Mouse (Mus musculus) limb, embryonic 11.5 days (tissue): Measurements from ENCODE around the gene Gadd45gip1. TPM values are rescaled to one million over a fixed set of nuclear protein-coding genes. Genes with fewer than 3 reads are reported as not detected.

Experiments used
- ATAC-seq: fragments of 200-750 bp; cut with Nextera tagmentation; 2 replicates; pipeline ENCODE4 v1.8.0; 2017; ENCODE audit warnings: low read depth; ENCODE audit not compliant: insufficient number of reproducible peaks, low FRiP score, low TSS enrichment
- DNase-seq: peaks from one replicate; pipeline ENCODE4 v3.0.0-alpha.2; 2015; ENCODE audit warnings: low spot score
- H3K27ac ChIP-seq: fragments of 300-500 bp; sonication (generic); replicated peaks from 2 replicates; pipeline ENCODE4 v1.5.1; 2014; ENCODE audit warnings: low read depth, mild to moderate bottlenecking, low read length
- H3K27me3 ChIP-seq: fragments of 300-500 bp; sonication (generic); 2 replicates; pipeline ENCODE4 v1.6.1; 2014; ENCODE audit warnings: mild to moderate bottlenecking, low read length, mixed read lengths; ENCODE audit not compliant: control insufficient read depth, insufficient read depth
- H3K36me3 ChIP-seq: fragments of 300-500 bp; sonication (generic); 2 replicates; pipeline ENCODE4 v1.6.1; 2014; ENCODE audit warnings: mild to moderate bottlenecking, low read length, moderate library complexity, mixed read lengths; ENCODE audit not compliant: control insufficient read depth, insufficient read depth
- H3K4me1 ChIP-seq: fragments of 300-500 bp; sonication (generic); 2 replicates; pipeline ENCODE4 v1.6.1; 2014; ENCODE audit warnings: low read length, mixed read lengths; ENCODE audit not compliant: control insufficient read depth, insufficient read depth
- H3K4me2 ChIP-seq: fragments of 300-500 bp; sonication (generic); 2 replicates; pipeline ENCODE4 v1.6.1; 2014; ENCODE audit warnings: low read depth, mild to moderate bottlenecking, moderate library complexity; ENCODE audit not compliant: severe bottlenecking
- H3K4me3 ChIP-seq: fragments of 300-500 bp; sonication (generic); 2 replicates; pipeline ENCODE4 v1.5.1; 2014; ENCODE audit warnings: low read depth, low read length
- H3K9ac ChIP-seq: fragments of 300-500 bp; sonication (generic); 2 replicates; pipeline ENCODE4 v1.6.1; 2014; ENCODE audit warnings: mild to moderate bottlenecking, low read length
- H3K9me3 ChIP-seq: fragments of 300-500 bp; sonication (generic); 2 replicates; pipeline ENCODE4 v1.6.1; 2016; ENCODE audit warnings: low read length; ENCODE audit not compliant: control insufficient read depth
- WGBS: fragments of 180-500 bp; shearing (Covaris S2); extraction: QIAGEN DNeasy Blood & Tissue Kit; methylation state at CpG from one replicate; pipeline ENCODE4 v1.1.7; 2014; 5-methylcytosine and 5-hydroxymethylcytosine counted together
- microRNA-seq: library from miRNA; unstranded; fragments of <30 nt; microRNA quantifications from one replicate; pipeline ENCODE4, GENCODE M21; 2016
- polyA plus RNA-seq: library from polyadenylated mRNA; unstranded; fragments of >200 nt; fragmentation: Nextera tagmentation; extraction: Ambion mirVana; gene quantifications from 2 replicates; pipeline ENCODE4 v1.2.1, GENCODE M21; 2014

Gadd45gip1 gene
- polyA plus RNA-seq, 1 experiment from 2014 or later: 45.0 TPM

DNA sequence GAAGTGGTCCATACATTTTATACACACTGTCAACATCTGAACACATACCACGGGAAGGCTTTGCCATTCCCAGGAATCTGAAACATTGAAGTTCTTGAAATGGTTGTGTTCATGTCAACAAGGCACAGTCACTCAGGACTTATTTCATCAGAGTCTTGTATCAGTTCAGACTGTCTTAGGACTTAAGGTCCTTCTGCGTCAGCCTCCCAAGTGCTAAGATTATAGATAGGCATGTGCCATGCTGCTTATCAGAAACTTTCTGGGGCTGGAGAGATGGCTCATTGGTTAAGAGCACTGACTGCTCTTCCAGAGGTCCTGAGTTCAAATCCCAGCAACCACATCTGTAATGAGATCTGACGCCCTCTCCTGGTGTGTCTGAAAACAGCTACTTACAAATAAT is 43.0 kb downstream of the Gadd45gip1 start:
- no peak overlapping the region for H3K9ac ChIP-seq
- WGBS: 89% methylated on average over 3 of the region's 3 CpGs
- DNase-seq (no peak), ATAC-seq (no peak)
- H3K27me3 ChIP-seq: no peaks in the 10 kb centered on the region
- H3K27ac ChIP-seq: no peak overlapping the region
- no peak overlapping the region for H3K4me2 ChIP-seq
- H3K4me3 ChIP-seq: no peak overlapping the region
- H3K36me3 ChIP-seq: 0 out of 2 replicates have a peak, but pooled peaks cover 2% of the 10 kb centered on the region
- no peaks in the 10 kb centered on the region for H3K9me3 ChIP-seq
- H3K4me1 ChIP-seq: peaks cover 15% of the 10 kb centered on the region; the same call in 1 of the 2 replicates

DNA sequence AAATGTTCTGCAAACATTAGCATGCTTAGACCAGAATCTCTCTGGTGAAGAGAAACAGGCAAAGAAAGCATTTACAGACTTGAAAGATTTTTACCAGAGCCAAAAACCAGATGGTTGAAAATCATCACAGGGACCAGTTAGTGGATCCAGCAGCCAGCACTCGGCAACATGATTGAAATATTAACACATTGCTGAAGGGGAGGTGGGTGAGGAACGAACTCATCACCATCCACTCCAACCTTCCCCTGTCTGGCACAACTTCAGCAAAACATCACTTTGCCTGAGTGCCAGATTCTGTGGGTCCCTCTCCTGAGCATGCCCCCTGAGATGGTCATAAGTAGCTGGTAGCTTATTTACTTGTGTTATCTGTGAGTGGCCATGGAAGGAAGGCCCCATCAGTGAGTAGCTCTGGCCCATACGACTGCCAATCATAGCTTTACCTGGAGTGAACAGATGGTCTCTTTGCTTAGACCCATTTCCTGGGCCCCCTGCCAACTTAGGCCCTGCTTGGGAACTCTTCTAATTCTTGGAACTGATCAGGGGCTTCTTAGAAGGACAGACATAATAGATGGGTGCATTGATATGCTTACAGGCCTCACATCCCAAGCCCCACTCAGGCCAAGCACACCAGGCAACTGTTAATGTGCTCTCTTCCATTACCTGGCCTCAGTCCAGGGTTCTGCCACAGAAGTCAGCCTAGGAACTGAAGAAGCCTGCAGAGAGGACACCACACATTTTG is 46.1 kb downstream of the Gadd45gip1 start:
- H3K4me2 ChIP-seq: no peak overlapping the region
- no peak for DNase-seq
- WGBS: 77% methylated on average over 3 of the region's 3 CpGs
- no peak for ATAC-seq
- no peaks in the 10 kb centered on the region for H3K9me3 ChIP-seq
- H3K36me3 ChIP-seq: no peaks in the 10 kb centered on the region
- no peak overlapping the region for H3K4me3 ChIP-seq
- H3K27me3 ChIP-seq: no peaks in the 10 kb centered on the region
- H3K4me1 ChIP-seq: peaks cover 6% of the 10 kb centered on the region; the same call in 1 of the 2 replicates
- no peak overlapping the region for H3K9ac ChIP-seq
- H3K27ac ChIP-seq: no peak overlapping the region

DNA sequence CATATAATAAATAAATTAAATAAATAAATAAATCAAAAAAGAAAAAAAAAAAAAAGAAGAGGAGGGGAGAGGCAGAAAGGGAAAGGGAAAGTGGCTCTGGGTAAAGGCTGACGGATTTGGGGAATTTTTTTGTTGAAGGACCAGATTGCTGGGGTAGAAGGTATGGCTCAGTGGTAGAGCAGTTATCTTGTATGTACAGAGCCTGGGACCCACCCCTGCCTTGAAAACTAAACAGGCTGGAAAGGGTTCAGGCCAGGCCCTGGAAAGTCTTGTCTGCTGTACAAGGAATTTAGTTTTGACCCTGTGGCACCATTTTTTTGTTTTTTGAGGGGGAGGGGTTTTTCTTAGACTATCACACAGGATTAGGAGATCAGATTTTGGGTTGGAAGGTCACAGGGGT is 47.6 kb downstream of the Gadd45gip1 start:
- H3K4me2 ChIP-seq: no peak overlapping the region
- DNase-seq: no peak
- 81% methylated on average over 1 of the region's 1 CpGs for WGBS

GRCm38 (mm10) chr8:84884728-84885127 is 53.4 kb downstream of the Gadd45gip1 start:
- H3K9ac ChIP-seq: no peak overlapping the region
- no peaks in the 10 kb centered on the region for H3K4me1 ChIP-seq
- no peaks in the 10 kb centered on the region for H3K9me3 ChIP-seq
- no peak for DNase-seq
- no peak overlapping the region for H3K4me3 ChIP-seq
- peaks cover 11% of the 10 kb centered on the region for H3K36me3 ChIP-seq
- no peak overlapping the region for H3K27ac ChIP-seq
- 90% methylated on average over 4 of the region's 4 CpGs for WGBS
- no peak overlapping the region for H3K4me2 ChIP-seq
- H3K27me3 ChIP-seq: no peaks in the 10 kb centered on the region
- no peak for ATAC-seq

More for the DNA sequence above, 47.6 kb downstream of the Gadd45gip1 start:
- H3K9me3 ChIP-seq: no peaks in the 10 kb centered on the region
- no peak for ATAC-seq
- no peaks in the 10 kb centered on the region for H3K4me1 ChIP-seq
- no peak overlapping the region for H3K4me3 ChIP-seq
- H3K9ac ChIP-seq: no peak overlapping the region
- no peaks in the 10 kb centered on the region for H3K36me3 ChIP-seq
- H3K27me3 ChIP-seq: no peaks in the 10 kb centered on the region
- no peak overlapping the region for H3K27ac ChIP-seq

Small RNA genes within 50 kb of the gene (microRNA-seq; reads per million reads assigned to microRNA genes)
- gene Mir7069: 7.3 reads per million, percentile 17 among the genes with 10 or more reads in this experiment

Other genes with a start within 250 kb of the Gadd45gip1 start
- gene Ier2, start 168.7 kb upstream of the Gadd45gip1 start, polyA plus RNA-seq: 149 and 156 TPM in 2 replicates
- gene Trmt1, start 145.2 kb upstream of the Gadd45gip1 start, polyA plus RNA-seq: 65.7 and 65.9 TPM in 2 replicates
- 26.4 and 26.7 TPM in 2 replicates for gene Nacc1, start 143.7 kb upstream of the Gadd45gip1 start, polyA plus RNA-seq
- 3.9 and 4.8 TPM in 2 replicates for gene Lyl1, start 130.1 kb upstream of the Gadd45gip1 start, polyA plus RNA-seq
- 7.7 and 8.6 TPM in 2 replicates for gene G430095P16Rik, start 108.5 kb upstream of the Gadd45gip1 start, polyA plus RNA-seq
- gene Nfix, start 31.2 kb upstream of the Gadd45gip1 start, polyA plus RNA-seq: 4.6 TPM in 2 replicates
- gene Dand5, start 8.7 kb upstream of the Gadd45gip1 start, polyA plus RNA-seq: 3.6 and 3.9 TPM in 2 replicates
- 93.1 and 93.4 TPM in 2 replicates for gene Rad23a, start 9.1 kb downstream of the Gadd45gip1 start, polyA plus RNA-seq
- 854 and 918 TPM in 2 replicates for gene Calr, start 15.4 kb downstream of the Gadd45gip1 start, polyA plus RNA-seq
- gene Farsa, start 25.5 kb downstream of the Gadd45gip1 start, polyA plus RNA-seq: 99.9 and 105 TPM in 2 replicates
- 86.5 and 89.0 TPM in 2 replicates for gene Syce2, start 40.6 kb downstream of the Gadd45gip1 start, polyA plus RNA-seq
- gene Gcdh, start 62.4 kb downstream of the Gadd45gip1 start, polyA plus RNA-seq: 42.1 and 43.3 TPM in 2 replicates
- 9.1 and 11.0 TPM in 2 replicates for gene Klf1, start 70.4 kb downstream of the Gadd45gip1 start, polyA plus RNA-seq
- 8.2 and 8.6 TPM in 2 replicates for gene Dnase2a, start 77.0 kb downstream of the Gadd45gip1 start, polyA plus RNA-seq
- gene Mast1, start 105.8 kb downstream of the Gadd45gip1 start, polyA plus RNA-seq: 0.17 and 0.71 TPM in 2 replicates
- 0.16 TPM in 1 of 2 replicates, not detected in the other for gene Rtbdn, start 115.5 kb downstream of the Gadd45gip1 start, polyA plus RNA-seq
- not detected in 2 replicates for gene Gm49661, start 137.9 kb downstream of the Gadd45gip1 start, polyA plus RNA-seq
- 1,235 and 1,326 TPM in 2 replicates for gene Prdx2, start 138.1 kb downstream of the Gadd45gip1 start, polyA plus RNA-seq
- 127 and 133 TPM in 2 replicates for gene Rnaseh2a, start 138.2 kb downstream of the Gadd45gip1 start, polyA plus RNA-seq
- 7.2 and 7.7 TPM in 2 replicates for gene Junb, start 147.2 kb downstream of the Gadd45gip1 start, polyA plus RNA-seq
- gene Hook2, start 159.1 kb downstream of the Gadd45gip1 start, polyA plus RNA-seq: 14.5 and 15.2 TPM in 2 replicates
- gene Best2, start 183.0 kb downstream of the Gadd45gip1 start, polyA plus RNA-seq: not detected in 2 replicates
- gene Asna1, start 193.8 kb downstream of the Gadd45gip1 start, polyA plus RNA-seq: 119 and 131 TPM in 2 replicates
- gene Trir, start 195.3 kb downstream of the Gadd45gip1 start, polyA plus RNA-seq: 194 and 197 TPM in 2 replicates
- gene Tnpo2, start 205.4 kb downstream of the Gadd45gip1 start, polyA plus RNA-seq: 12.7 and 16.3 TPM in 2 replicates
- 21.0 and 21.2 TPM in 2 replicates for gene Fbxw9, start 228.5 kb downstream of the Gadd45gip1 start, polyA plus RNA-seq
- gene Gm5741, start 236.5 kb downstream of the Gadd45gip1 start, polyA plus RNA-seq: 0.75 TPM in 1 of 2 replicates, not detected in the other
- 69.4 and 73.8 TPM in 2 replicates for gene Dhps, start 240.2 kb downstream of the Gadd45gip1 start, polyA plus RNA-seq
- gene Wdr83os, start 249.2 kb downstream of the Gadd45gip1 start, polyA plus RNA-seq: 112 and 115 TPM in 2 replicates
- 54.9 and 57.7 TPM in 2 replicates for gene Wdr83, start 249.8 kb downstream of the Gadd45gip1 start, polyA plus RNA-seq